Mouse (Mus musculus): ENCODE data around the gene Hmgb2.

The Hmgb2 gene

GRCm38 (mm10) chr8:57552102-57553032 lies 40.7 kb downstream of the Hmgb2 start:
- no peak for DNase-seq (ENCODE audit: inconsistent age in 2 of 2, low spot score in 1 of 2)

- no peak for DNase-seq (ENCODE audit: inconsistent age in 2 of 2, low spot score in 1 of 2)
Measured at GRCm38 (mm10) chr8:57560926-57561325, 49.2 kb downstream of the Hmgb2 start.

- DNase-seq (ENCODE audit: inconsistent age in 2 of 2, low spot score in 1 of 2), result no peak
Measured at GRCm38 (mm10) chr8:57562741-57563140, 51.0 kb downstream of the Hmgb2 start.

- no peak for DNase-seq (ENCODE audit: inconsistent age in 2 of 2, low spot score in 1 of 2)
Measured at GRCm38 (mm10) chr8:57563726-57564125, 52.0 kb downstream of the Hmgb2 start.

- no peak for DNase-seq (ENCODE audit: inconsistent age in 2 of 2, low spot score in 1 of 2)
Measured at GRCm38 (mm10) chr8:57565039-57565438, 53.3 kb downstream of the Hmgb2 start.
